19 mouse cellular contexts compared by ENCODE assay signal in genomic region chr11:116537388-116537787, GRCm38 (mm10). TPM values are rescaled to one million over a fixed set of nuclear protein-coding genes. Genes with fewer than 3 reads are reported as not detected.
"Had no signal": no experiment of that assay in that cellular context is flagged by ENCODE, and none has a peak within 500 bp of the region (broad histone marks: within the 10 kb centered on the region; RNA-seq: fewer than 3 reads in every experiment).

No protein-coding gene starts in this region.

- H3K4me3 ChIP-seq: layer of hippocampus, adult 2 months; limb, embryonic 12.5 days; lung, embryonic 15.5 days; midbrain, embryonic 12.5 days; myocyte had no signal

- DNase-seq: kidney, adult 9 months; kidney, postnatal 10 days; kidney, postnatal 4 days; lung, postnatal 14 days; spleen, adult 18-20 months; thymus, adult 2 months; thymus, postnatal 25 days had no signal

- H3K9ac ChIP-seq: limb, embryonic 12.5 days; lung, embryonic 15.5 days; midbrain, embryonic 12.5 days had no signal

- H3K4me2 ChIP-seq: limb, embryonic 12.5 days; lung, embryonic 15.5 days; midbrain, embryonic 12.5 days had no signal

- H3K27ac ChIP-seq: layer of hippocampus, adult 2 months; limb, embryonic 12.5 days; lung, embryonic 15.5 days; macrophage; midbrain, embryonic 12.5 days had no signal

- ATAC-seq: intestine, postnatal 0 days had no signal

- H3K9me3 ChIP-seq: limb, embryonic 12.5 days; lung, embryonic 15.5 days; megakaryocyte, embryonic 14.5 days; midbrain, embryonic 12.5 days had no signal

RNA-seq across cellular contexts. Expression of gene Sphk1, which starts 6.7 kb away (rescaled TPM):
- total RNA-seq: neutrophil, adult 5-6 weeks had no signal

RNA-seq across cellular contexts. Expression of gene Aanat, which starts 48.8 kb away (rescaled TPM):
- total RNA-seq: liver, adult 2 months; neutrophil, adult 5-6 weeks had no signal
- polyA plus RNA-seq: intestine, postnatal 0 days; limb, embryonic 12.5 days; liver, adult 2 months; lung, embryonic 15.5 days; macrophage; myocyte; neural tube, embryonic 11.5 days; stomach, embryonic 14.5 days; thymus, adult 2 months had no signal
